Mouse (Mus musculus) hindbrain, postnatal 0 days (tissue): ENCODE measurements around the gene Dlg2. TPM values are rescaled to one million over a fixed set of nuclear protein-coding genes. Genes with fewer than 3 reads are reported as not detected.

Experiments used
- ATAC-seq: fragments of 200-750 bp; cut with Nextera tagmentation; 2 replicates; pipeline ENCODE4 v1.8.0; 2017; ENCODE audit warnings: mild to moderate bottlenecking, moderate TSS enrichment, moderate library complexity
- DNase-seq: peaks from one replicate; pipeline ENCODE4 v3.0.0-alpha.2; 2015; ENCODE audit warnings: low spot score
- H3K27ac ChIP-seq: fragments of 300-500 bp; sonication (generic); 2 replicates; pipeline ENCODE4 v1.5.1; 2014; ENCODE audit warnings: mild to moderate bottlenecking
- H3K27me3 ChIP-seq: fragments of 300-500 bp; sonication (generic); 2 replicates; pipeline ENCODE4 v1.6.1; 2014; ENCODE audit warnings: low read length, mixed read lengths; ENCODE audit not compliant: insufficient read depth
- H3K36me3 ChIP-seq: fragments of 300-500 bp; sonication (generic); 2 replicates; pipeline ENCODE4 v1.6.1; 2014; ENCODE audit warnings: low read length, mixed read lengths; ENCODE audit not compliant: insufficient read depth
- H3K4me1 ChIP-seq: fragments of 300-500 bp; sonication (generic); 2 replicates; pipeline ENCODE4 v1.6.1; 2014; ENCODE audit warnings: antibody characterized with exemption, low read length, mixed read lengths; ENCODE audit not compliant: insufficient read depth
- H3K4me2 ChIP-seq: fragments of 300-500 bp; sonication (generic); 2 replicates; pipeline ENCODE4 v1.6.1; 2014; ENCODE audit warnings: low read depth, mild to moderate bottlenecking, low read length, moderate library complexity, mixed read lengths
- H3K4me3 ChIP-seq: fragments of 300-500 bp; sonication (generic); 2 replicates; pipeline ENCODE4 v1.5.1; 2014; ENCODE audit warnings: low read length
- H3K9ac ChIP-seq: fragments of 300-500 bp; sonication (generic); replicated peaks from 2 replicates; pipeline ENCODE4 v1.6.1; 2014; ENCODE audit warnings: mild to moderate bottlenecking, low read length, moderate library complexity, mixed read lengths
- H3K9me3 ChIP-seq: fragments of 300-500 bp; sonication (generic); 2 replicates; pipeline ENCODE4 v1.6.1; 2016; ENCODE audit warnings: low read length, mixed read lengths
- CTCF ChIP-seq: IDR thresholded peaks from 2 replicates; pipeline ENCODE4 v1.5.1; 2016; ENCODE audit warnings: antibody characterized with exemption, control low read depth, low read depth
- WGBS: fragments of 180-500 bp; shearing (Covaris S2); extraction: QIAGEN DNeasy Blood & Tissue Kit; methylation state at CpG from one replicate; pipeline ENCODE4 v1.1.7; 2014; 5-methylcytosine and 5-hydroxymethylcytosine counted together
- polyA plus RNA-seq: library from polyadenylated mRNA; unstranded; fragments of >200 nt; fragmentation: Nextera tagmentation; extraction: Ambion mirVana; gene quantifications from 2 replicates; pipeline ENCODE4 v1.2.1, GENCODE M21; 2015
- total RNA-seq: library from RNA; depleted of rRNA; stranded (reverse); fragments of >200 nt; gene quantifications from 2 replicates; pipeline ENCODE4 v1.2.3, GENCODE M21; 2014

Dlg2 gene
- total and polyA plus RNA-seq, 2 experiments from 2014 or later: 20.4 to 113 TPM

GRCm38 (mm10) chr7:91296127-91296526 is 819.7 kb downstream of the Dlg2 start:
- H3K27me3 ChIP-seq: no peaks in the 10 kb centered on the region
- no peak overlapping the region for H3K4me3 ChIP-seq
- no peak overlapping the region for H3K9ac ChIP-seq
- no peak for DNase-seq
- WGBS: 74% methylated on average over 2 of the region's 2 CpGs
- no peak overlapping the region for H3K4me2 ChIP-seq
- no peak overlapping the region for H3K27ac ChIP-seq
- ATAC-seq: no peak
- no peak for TF ChIP-seq CTCF
- no peaks in the 10 kb centered on the region for H3K9me3 ChIP-seq
- no peaks in the 10 kb centered on the region for H3K4me1 ChIP-seq
- H3K36me3 ChIP-seq: no peaks in the 10 kb centered on the region

GRCm38 (mm10) chr7:91311177-91311576 is 834.7 kb downstream of the Dlg2 start:
- Histone ChIP-seq H3K4me2 (no peak overlapping the region), H3K4me3 (no peak overlapping the region), H3K4me1 (no peaks in the 10 kb centered on the region), H3K27ac (no peak overlapping the region), H3K9me3 (no peaks in the 10 kb centered on the region), H3K9ac (no peak overlapping the region), H3K36me3 (no peaks in the 10 kb centered on the region), H3K27me3 (no peaks in the 10 kb centered on the region)
- 77% methylated on average over 5 of the region's 5 CpGs for WGBS
- TF ChIP-seq CTCF: no peak
- DNase-seq (no peak), ATAC-seq (no peak)

GRCm38 (mm10) chr7:91345073-91345472 is 868.6 kb downstream of the Dlg2 start:
- no peak overlapping the region for H3K9ac ChIP-seq
- H3K4me2 ChIP-seq: no peak overlapping the region
- H3K4me3 ChIP-seq: no peak overlapping the region
- no peak for TF ChIP-seq CTCF
- no peaks in the 10 kb centered on the region for H3K36me3 ChIP-seq
- no peak overlapping the region for H3K27ac ChIP-seq
- DNase-seq: no peak
- no peak for ATAC-seq
- H3K9me3 ChIP-seq: no peaks in the 10 kb centered on the region
- H3K4me1 ChIP-seq: no peaks in the 10 kb centered on the region
- no peaks in the 10 kb centered on the region for H3K27me3 ChIP-seq

DNA sequence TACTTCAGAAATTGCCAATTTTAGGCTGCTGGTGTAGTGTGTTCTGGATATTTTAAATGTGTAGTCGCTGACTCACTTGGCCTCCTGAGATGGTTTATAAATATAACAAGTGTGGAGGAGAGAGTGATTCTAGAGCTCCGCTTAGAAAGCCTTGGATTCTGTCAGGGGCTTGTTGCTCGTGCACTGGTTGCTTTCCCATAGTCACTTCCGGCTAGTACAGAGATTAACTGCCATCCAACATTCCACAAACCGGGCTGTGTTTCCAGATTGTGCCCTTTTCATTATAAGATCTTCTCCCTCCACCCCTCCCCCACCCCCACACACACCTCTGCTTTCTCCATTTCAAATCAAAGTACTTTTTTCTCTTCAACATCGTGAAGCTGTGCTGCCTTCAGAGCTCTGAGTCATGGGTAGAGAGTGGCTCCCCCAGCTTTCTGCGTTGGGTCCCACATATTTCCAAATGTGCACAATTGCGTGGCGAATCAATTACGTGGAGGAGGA is 893.4 kb downstream of the Dlg2 start:
- Histone ChIP-seq H3K27me3 (no peaks in the 10 kb centered on the region), H3K36me3 (no peaks in the 10 kb centered on the region), H3K9ac (no peak overlapping the region), H3K9me3 (no peaks in the 10 kb centered on the region), H3K4me1 (no peaks in the 10 kb centered on the region), H3K4me3 (no peak overlapping the region), H3K27ac (no peak overlapping the region), H3K4me2 (no peak overlapping the region)
- ATAC-seq (no peak), DNase-seq (no peak)
- TF ChIP-seq CTCF: no peak
- WGBS: 52% methylated on average over 10 of the region's 10 CpGs

- no peak overlapping the region for H3K27ac ChIP-seq
- DNase-seq (no peak), ATAC-seq (no peak)
- no peak overlapping the region for H3K4me3 ChIP-seq
- H3K27me3 ChIP-seq: no peaks in the 10 kb centered on the region
- no peaks in the 10 kb centered on the region for H3K4me1 ChIP-seq
- no peaks in the 10 kb centered on the region for H3K9me3 ChIP-seq
- H3K9ac ChIP-seq: no peak overlapping the region
- no peak for TF ChIP-seq CTCF
- H3K4me2 ChIP-seq: no peak overlapping the region
- WGBS: 86% methylated on average over 3 of the region's 3 CpGs
- no peaks in the 10 kb centered on the region for H3K36me3 ChIP-seq
Observed at GRCm38 (mm10) chr7:91382281-91382680, 905.8 kb downstream of the Dlg2 start.

DNA sequence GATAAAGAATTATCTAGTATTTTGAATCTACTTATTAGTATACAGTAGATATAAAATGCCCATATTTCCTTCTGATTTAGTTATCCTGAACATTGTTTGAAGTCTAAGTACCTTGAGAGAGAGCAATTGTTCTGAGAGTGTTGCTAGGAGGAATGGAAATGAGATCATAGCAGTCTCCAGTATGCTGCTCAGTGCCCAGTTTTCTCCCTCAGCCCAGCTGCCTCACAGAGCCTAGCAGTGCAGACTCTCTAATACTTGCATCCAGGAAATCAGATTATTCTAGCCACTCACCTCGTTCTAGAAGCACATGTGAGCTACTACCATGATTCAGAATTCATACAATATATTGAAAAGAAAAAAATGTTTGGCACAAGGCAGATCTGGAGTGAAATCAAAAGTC is 907.4 kb downstream of the Dlg2 start:
- no peak for TF ChIP-seq CTCF
- WGBS: 43% methylated on average over 1 of the region's 1 CpGs
- no peak overlapping the region for H3K9ac ChIP-seq
- H3K27ac ChIP-seq: no peak overlapping the region
- no peaks in the 10 kb centered on the region for H3K4me1 ChIP-seq
- DNase-seq (no peak), ATAC-seq (no peak)
- H3K9me3 ChIP-seq: no peaks in the 10 kb centered on the region
- H3K36me3 ChIP-seq: no peaks in the 10 kb centered on the region
- H3K4me3 ChIP-seq: no peak overlapping the region
- no peak overlapping the region for H3K4me2 ChIP-seq
- H3K27me3 ChIP-seq: no peaks in the 10 kb centered on the region

- Histone ChIP-seq H3K36me3 (no peaks in the 10 kb centered on the region), H3K4me3 (no peak overlapping the region), H3K4me2 (no peak overlapping the region), H3K9me3 (no peaks in the 10 kb centered on the region), H3K27me3 (no peaks in the 10 kb centered on the region), H3K9ac (no peak overlapping the region), H3K27ac (no peak overlapping the region), H3K4me1 (no peaks in the 10 kb centered on the region)
- WGBS: 78% methylated on average over 5 of the region's 5 CpGs
- no peak for ATAC-seq
- no peak for TF ChIP-seq CTCF
- no peak for DNase-seq
Observed at GRCm38 (mm10) chr7:91389272-91389671, 912.8 kb downstream of the Dlg2 start.
